Mouse (Mus musculus): ENCODE data around the gene Tmem132b.

GRCm38 (mm10) chr5:125802801-125803200 is 271.2 kb downstream of the Tmem132b start:
- no peak for TF ChIP-seq CTCF (IDR thresholded peaks at IDR 0.05; ENCODE audit: borderline replicate concordance, extremely low read depth, insufficient read depth, insufficient read length)
- no peak for TF ChIP-seq POLR2A (IDR thresholded peaks at IDR 0.05; ENCODE audit: borderline replicate concordance, extremely low read depth, insufficient read depth, insufficient read length, poor library complexity, severe bottlenecking)
